Mouse (Mus musculus): ENCODE data around the gene Bcl7c.
"Not testable (repeated sequence)": the region's sequence is repeated elsewhere in the genome, so short reads cannot be mapped to it uniquely, and the experiment has no call there.

Gene Bcl7c

DNA sequence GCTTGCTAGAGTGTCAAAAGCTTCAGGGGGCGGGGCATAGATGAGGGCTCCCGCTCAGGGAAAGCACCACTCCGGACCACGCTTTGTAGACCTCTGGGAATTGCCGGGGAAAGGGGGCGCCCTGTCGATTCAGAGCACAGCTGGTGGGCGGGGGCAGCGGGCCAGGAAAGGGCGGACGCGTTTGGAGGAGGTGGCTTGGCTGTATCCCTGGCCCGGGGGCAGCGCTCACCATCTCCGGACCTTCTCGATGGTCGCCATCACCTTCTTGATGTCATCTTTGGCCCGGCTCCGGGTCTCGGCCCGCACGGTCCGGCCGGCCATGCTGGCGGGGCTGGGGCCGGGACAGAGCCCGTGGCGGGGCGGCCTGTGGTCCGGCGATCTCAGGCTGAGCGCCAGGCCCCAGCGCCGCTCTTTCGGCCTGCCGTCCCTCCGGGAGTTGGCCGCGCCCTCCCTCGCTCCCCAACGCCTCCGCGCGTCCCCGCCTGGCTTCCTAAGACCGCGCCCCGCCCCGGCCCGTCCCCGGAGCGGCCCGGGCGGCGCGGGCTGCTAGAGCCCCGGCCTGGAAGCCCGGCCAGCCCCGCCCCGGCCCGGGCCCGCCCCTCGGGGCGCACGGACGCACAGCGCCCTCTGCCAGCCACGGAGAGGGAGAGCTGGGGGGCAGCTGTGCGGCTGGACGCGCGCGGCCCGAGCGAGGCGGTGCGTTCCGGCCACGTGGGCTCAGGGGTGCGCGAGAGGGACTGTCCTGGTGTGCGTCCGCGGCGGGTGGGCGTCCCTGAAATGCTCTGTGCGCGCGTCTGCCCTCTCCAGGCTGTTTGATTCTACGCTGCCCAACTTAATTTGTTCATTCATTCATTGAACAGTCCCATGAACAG is at the start of gene Bcl7c:
Gene Bcl7c, minus strand, starts transcription at position 727 of the 872 bp plus-strand sequence.
- DNase-seq (ENCODE audit: low read depth, low spot score): peak; percentile 92

DNA sequence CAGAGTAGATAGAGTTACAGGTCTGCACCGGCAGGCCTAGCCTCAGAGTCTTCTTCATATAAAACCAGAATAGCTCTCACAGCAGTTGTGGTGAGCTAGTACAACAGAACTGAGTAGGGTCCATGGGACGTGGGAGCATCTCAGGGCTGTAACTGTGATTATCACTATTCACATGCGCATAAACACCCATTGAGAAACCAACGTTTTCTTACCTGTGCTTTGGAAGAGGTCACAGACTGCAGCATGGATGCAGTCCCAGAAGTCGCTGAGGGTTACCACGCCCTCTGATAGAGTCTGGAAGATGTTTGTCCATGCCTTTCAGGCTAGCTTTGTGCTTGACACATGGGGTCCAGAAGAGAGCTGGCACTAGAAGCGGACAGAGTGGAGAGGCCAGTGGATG is 45.0 kb upstream of the Bcl7c start:
- DNase-seq (ENCODE audit: low read depth, low spot score): no peak

DNA sequence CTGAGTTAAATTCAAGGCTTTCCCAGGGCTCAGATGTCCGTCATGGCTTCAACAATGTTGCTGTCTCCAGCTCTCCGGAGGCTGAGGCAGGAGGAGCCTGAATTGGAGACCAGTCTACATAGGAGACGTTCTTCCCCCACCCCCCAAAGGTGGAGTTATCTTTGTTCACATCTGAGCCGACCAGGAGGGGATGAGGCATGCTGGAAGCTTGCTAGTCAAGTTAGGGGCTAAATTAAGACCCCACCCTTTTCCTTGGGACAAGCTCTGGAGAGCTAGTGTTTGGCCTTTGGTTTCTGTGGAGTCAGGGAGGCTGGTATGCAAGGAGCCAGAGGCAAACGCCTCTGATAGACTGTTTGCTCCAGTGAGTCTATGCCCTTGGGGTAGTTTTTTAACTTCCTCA is 44.4 kb upstream of the Bcl7c start:
- DNase-seq (ENCODE audit: low read depth, low spot score): no peak

DNA sequence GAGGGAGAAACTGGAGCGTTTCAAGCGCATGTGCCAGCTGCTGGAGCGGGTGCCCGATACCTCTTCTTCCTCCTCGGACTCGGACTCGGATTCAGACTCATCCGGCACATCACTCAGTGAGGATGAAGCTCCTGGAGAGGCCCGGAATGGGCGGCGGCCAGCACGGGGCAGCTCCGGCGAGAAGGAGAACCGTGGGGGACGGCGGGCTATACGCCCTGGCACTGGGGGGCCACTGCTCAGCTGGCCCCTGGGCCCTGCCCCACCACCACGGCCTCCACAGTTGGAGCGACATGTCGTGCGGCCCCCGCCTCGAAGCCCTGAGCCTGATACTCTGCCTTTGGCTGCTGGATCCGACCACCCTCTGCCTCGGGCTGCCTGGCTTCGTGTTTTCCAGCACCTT is 43.3 kb upstream of the Bcl7c start:
- no peak for DNase-seq (ENCODE audit: low read depth, low spot score)

DNA sequence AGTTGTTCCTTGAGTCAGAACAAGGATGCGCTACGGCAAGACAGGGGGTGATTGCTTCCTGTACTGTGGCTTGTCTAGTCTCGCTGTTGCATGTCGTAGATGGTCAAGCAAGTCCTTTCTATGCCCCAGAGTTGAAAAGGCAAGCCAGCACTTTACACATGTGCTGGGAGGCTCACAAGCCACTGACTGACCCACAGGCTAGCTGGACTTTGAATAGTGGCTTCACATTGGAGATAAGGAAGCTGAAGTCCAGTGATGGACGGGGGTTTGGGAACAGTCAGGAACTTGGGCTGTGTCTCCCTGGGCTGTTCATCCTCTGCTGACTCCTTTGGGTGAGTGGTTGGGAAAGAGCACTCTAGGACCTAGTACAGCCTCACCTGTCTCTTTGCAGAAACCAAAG is 42.9 kb upstream of the Bcl7c start:
- DNase-seq (ENCODE audit: low read depth, low spot score): no peak

- DNase-seq (ENCODE audit: low read depth, low spot score): peak; percentile 96
These were observed 41.7 kb upstream of the Bcl7c start for GRCm38 (mm10) chr7:127750131-127751127.

GRCm38 (mm10) chr7:127748235-127748560 is 39.5 kb upstream of the Bcl7c start:
- no peak for DNase-seq (ENCODE audit: low read depth, low spot score)

- DNase-seq (ENCODE audit: low read depth, low spot score): no peak
These were observed 39.0 kb upstream of the Bcl7c start for GRCm38 (mm10) chr7:127747559-127748234.

DNA sequence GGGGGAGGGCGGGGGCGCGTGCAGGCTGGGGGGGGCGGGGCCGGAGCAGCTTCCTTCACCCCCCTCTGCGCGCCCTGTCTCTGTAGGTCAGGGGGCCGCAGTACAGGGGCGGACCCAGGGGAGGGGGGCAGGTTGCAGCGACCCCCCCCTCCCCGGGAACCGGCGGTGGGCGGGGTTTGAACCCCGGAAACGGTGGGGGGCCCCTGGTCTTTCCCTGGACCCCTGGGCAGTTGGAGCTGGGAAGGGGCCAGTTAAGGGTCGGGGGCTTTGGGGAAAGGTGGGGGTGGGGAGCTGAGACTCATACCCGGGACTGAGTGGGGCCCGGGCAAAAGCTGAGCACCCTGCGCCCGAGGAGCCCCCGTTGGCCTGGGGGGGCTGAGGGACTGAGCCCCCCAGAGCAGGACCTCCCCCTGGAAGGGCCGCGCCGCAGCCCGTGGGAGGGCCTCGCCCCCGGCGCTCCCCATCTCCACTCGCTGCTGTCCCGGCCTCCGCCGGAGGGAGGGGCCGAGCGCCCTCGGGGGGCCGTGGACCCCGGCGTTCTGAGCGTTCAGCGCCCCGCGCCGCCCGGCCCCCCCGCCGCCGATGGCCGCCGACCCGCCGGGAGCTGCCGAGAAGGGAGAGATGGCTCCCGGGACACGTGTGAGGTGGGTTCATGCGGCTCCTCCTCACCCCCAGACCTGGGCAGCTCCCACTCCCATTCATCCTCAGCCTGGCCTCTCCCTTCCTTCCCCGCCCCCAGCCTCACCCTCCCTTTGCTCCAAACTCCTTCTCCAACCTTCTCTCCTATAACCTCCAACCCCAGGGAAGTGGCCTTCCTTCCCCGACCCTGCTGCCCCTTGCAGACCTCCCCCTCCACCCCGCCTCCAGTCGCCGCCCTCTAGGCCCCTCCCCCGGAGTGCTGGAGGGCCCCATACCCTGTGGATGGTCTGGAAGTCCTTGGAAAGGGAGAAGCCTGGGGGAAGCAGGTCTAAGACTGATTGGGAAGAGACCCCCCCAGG is 38.1 kb upstream of the Bcl7c start:
- no peak for DNase-seq (ENCODE audit: low read depth, low spot score)

DNA sequence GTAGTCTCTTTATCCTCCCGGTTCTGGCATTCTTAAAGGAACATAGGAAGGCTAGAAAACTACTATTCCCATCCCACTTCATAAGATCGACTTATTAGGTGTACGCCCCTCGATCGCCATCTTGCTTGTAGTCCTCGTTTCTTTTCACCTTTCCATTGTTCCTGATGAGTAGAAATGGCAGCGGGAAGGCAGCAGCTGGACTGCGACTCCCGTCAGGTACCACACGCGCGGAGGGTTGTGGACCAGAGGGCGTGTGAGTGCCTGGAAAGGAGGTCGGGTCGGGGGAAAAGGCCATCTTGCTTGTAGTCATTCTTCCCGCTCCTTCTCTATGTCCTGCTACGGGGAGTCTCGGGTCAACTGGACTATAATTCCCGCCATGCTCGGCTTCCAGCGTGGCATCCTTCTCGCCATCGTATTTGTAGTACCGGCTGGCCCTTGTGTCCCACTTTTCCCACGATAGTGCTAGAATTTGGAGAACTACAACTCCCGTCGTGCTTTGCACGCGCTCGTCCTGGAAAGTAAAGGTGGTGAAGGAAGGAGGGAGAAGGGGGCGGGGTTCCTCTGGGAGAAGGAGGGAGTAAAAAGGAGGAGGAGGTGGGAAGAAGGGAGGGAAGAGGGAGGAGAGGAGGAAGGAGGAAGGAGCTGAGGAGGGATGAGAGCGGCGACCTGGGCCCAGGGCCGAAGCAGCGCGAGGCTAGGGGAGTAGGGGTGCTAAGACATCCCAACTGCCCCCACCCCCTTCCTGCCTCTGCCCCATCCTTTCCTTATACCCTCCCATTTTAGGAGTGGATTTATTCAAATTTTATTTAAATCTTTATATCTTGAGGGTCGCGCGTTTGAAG is 37.1 kb upstream of the Bcl7c start:
- peak; percentile 100 for DNase-seq (ENCODE audit: low read depth, low spot score)

DNA sequence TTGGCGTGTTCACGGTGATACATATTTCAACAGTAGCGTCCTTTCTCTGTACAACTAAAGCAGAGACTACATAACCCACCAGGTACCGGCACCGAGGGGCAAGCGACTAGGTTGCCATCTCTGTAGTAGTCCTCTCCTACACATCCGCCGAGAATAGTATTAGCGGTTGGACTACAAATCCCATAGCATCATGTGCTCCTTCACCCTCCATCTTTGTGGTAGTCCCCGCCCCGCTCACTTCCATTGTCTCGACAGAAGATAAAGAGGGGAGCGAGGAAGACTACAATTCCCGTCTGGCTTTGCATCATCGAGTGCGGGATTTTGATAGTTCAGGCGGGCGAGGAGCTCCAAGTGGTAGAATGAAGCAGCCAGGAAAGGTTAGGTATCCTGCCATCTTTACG is 36.5 kb upstream of the Bcl7c start:
- DNase-seq (ENCODE audit: low read depth, low spot score): peak; percentile 100

DNA sequence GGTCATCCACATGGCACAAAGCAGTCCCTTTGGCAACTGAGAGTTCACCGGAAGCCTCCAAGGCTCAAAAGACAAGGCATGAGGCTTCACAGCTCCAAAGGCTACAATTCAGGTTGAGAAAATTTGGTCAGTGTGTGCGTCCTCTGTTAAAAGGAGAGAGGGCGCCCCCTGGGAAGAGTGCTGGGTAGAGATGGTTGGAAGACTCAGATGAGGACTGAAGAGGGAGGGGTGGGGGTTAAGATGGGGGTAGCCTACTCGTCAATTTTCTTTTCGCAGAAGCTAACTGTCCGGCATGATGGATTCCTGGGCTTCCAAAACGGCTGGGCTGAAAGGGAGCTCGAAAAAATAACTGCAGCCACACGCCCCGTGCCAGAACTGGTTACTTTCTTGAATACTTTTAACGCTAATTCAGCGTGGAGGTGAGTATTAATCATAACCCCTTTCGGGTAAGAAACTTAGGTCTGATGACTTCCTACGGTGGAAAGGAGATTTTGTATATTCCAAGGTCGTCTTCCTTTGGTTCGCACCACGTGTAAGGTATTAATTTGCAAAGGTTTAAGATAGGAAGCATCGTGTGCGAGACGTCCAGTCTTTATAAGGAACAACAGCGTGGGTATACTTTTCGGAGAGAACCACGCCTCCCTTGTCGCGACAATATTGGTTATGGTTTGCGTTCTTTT is 35.8 kb upstream of the Bcl7c start, which contains the start of gene Fbxl19:
Gene Fbxl19, plus strand, starts transcription at position 178 of the 680 bp plus-strand sequence.
- DNase-seq (ENCODE audit: low read depth, low spot score): peak; percentile 88

DNA sequence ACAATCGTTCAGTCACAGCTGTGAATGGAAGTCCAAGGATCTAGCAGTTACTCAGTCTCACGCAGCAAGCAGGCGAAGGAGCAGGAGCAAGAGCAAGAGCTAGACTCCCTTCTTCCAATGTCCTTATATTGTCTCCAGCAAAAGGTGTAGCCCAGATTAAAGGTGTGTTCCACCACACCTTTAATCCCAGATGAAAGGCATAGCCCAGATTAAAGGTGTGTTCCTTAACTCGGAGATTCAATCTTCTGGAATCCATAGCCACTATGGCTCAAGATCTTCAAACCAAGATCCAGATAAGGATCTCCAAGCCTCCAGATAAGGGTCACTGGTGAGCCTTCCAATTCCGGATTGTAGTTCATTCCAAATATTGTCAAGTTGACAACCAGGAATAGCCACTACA is 23.3 kb upstream of the Bcl7c start, which contains the start of gene Ctf2:
Gene Ctf2, minus strand, starts transcription at position 101 of the 400 bp plus-strand sequence.
- DNase-seq (ENCODE audit: low read depth, low spot score): not testable (repeated sequence)

GRCm38 (mm10) chr7:127730170-127730569 is 21.4 kb upstream of the Bcl7c start:
- no peak for DNase-seq (ENCODE audit: low read depth, low spot score)

DNA sequence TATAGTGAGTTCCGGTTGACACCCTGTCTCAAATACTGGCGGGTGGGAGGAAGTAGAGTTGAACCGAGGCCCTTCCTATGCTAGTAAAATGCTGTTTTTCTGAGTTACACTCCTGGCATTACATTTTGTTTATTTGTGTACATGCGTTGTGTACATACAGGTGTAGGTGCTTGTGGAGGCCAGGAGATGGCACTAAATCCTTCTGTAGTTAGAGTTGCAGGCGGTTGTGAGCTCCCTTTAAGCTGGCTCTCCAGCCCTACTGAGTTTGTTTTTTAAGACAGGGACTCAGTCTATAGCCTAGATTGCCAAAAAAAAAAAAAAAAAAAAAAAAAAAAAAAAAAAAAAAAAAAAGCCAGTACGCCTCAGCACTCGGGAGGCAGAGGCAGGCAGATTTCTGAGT is 19.2 kb upstream of the Bcl7c start:
- DNase-seq (ENCODE audit: low read depth, low spot score): no peak

- no peak for DNase-seq (ENCODE audit: low read depth, low spot score)
These were observed 17.2 kb upstream of the Bcl7c start for GRCm38 (mm10) chr7:127725924-127726323.

DNA sequence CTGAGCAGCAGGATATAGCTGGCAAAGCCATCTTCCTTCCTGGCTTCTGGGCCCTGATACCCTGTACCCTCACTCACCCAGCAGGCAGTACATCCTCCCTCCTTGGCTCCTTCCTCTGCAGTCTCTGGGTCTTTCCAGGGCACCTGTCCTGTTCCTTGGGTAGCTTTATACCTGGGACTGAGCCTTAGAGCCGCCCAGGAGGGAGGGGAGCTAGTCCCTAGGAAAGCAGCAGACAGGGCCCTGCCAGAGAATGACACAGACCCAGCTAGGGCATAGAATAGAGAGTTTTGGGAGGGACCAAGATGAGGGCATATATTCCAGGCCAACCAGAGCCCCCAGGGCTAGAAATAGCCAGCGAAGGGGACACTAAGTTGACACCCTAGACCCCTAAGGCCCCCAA is 16.8 kb upstream of the Bcl7c start:
- DNase-seq (ENCODE audit: low read depth, low spot score): no peak

- DNase-seq (ENCODE audit: low read depth, low spot score): no peak
These were observed 10.5 kb upstream of the Bcl7c start for GRCm38 (mm10) chr7:127719258-127719657.

GRCm38 (mm10) chr7:127718339-127718738 is 9.6 kb upstream of the Bcl7c start:
- DNase-seq (ENCODE audit: low read depth, low spot score): no peak
